Mouse (Mus musculus): Measurements from ENCODE around the gene Etv6. TPM values are rescaled to one million over a fixed set of nuclear protein-coding genes. Genes with fewer than 3 reads are reported as not detected.

The Etv6 gene
- total RNA-seq, 2 experiments from 2014 or later = 9.2 to 12.4 TPM

- no peak for DNase-seq (ENCODE audit: low spot score in 2 of 2)
Measured at GRCm38 (mm10) chr6:134110206-134110605, 74.7 kb downstream of the Etv6 start.

DNA sequence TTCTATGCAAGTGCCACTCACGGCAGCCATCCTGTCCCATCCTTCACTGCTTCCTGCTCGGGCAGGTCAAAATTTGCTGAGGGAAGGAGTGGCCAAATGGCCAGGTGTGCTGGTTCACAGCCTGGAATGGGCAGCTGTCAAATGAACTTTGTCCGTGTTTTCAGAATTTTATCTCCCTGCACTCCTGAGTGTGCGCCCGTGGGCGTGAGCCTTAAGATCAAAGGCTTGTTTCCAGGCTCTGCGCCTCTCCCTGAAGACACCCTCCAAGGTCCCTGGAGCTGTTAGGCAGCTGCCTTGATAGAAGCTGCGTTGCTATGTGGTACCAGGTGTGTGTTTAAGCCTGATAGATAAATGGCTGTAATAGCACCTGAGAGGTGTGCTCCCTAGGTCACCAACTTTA lies 76.1 kb downstream of the Etv6 start:
- DNase-seq (ENCODE audit: low spot score in 2 of 2) = no peak

- DNase-seq (ENCODE audit: low spot score in 2 of 2) = no peak
Measured at GRCm38 (mm10) chr6:134112753-134113152, 77.3 kb downstream of the Etv6 start.

- no peak for DNase-seq (ENCODE audit: low spot score in 2 of 2)
Measured at GRCm38 (mm10) chr6:134113168-134113567, 77.7 kb downstream of the Etv6 start.

- no peak for DNase-seq (ENCODE audit: low spot score in 2 of 2)
Measured at GRCm38 (mm10) chr6:134115219-134115968, 79.9 kb downstream of the Etv6 start.

DNA sequence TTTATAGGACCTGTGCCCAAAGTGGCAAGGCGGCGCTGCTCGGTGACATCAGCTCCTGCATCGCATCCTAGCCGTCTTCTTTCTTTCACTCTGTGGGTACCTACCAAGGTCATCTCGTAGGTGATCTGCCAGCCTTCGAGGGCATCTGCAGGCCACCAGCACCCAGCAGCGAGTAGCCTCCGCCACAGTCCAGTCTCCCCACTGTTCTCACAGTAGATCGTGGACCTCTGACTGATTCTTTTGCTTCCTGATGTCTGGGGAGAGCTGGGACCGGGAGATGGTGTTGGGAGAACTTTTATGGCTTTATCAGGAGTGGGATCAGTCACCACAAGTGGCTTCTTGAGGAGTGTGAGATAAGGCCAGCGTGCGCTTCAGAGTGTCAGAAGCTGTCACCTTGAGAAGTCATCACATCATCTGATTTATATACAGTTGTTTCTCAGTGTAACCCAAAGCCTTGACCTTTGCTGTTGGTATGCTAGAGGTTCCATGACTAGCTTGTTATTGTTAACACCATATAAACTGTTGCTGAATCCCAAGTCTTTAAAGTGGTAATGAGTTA lies 82.0 kb downstream of the Etv6 start:
- no peak for DNase-seq (ENCODE audit: low spot score in 2 of 2)

DNA sequence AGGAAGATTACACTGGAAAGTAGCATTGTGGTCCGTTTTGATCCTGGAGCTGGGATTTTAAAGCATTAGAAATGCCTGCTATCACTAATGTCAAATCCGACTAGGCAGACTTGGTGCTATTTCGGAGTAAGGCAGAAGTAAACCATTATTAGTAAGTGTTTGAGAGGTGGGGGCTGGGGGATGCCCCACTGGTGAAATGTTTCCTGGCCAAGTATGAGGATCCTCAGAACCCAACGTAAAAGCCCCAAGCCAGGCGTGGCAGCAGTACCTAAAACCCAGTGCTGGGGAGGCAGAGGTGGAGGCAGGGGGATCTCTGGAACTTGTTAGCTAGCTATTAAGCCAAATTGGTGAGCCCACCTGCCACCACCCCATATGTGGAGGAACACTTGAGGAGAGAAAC lies 83.0 kb downstream of the Etv6 start:
- no peak for DNase-seq (ENCODE audit: low spot score in 2 of 2)

DNA sequence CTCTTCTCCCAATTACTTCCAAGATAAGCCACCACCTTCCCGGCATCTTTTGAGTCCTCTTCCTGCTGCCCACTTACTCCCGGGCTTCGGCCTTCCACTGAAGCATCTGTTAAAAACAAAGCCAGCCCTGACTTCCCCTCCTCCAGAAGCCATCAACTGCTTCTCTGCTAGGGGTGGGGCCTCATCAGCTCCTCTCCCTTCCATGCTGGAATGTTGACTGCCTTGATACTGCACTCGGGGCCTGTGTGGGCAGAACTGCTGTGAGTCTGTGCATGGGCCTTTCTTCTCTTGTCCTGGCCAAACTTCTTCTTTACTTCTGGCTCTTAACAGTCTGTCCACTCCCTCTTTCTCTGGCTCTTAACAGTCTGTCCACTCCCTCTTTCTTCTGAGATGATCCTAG lies 83.6 kb downstream of the Etv6 start:
- DNase-seq (ENCODE audit: low spot score in 2 of 2) = no peak

DNA sequence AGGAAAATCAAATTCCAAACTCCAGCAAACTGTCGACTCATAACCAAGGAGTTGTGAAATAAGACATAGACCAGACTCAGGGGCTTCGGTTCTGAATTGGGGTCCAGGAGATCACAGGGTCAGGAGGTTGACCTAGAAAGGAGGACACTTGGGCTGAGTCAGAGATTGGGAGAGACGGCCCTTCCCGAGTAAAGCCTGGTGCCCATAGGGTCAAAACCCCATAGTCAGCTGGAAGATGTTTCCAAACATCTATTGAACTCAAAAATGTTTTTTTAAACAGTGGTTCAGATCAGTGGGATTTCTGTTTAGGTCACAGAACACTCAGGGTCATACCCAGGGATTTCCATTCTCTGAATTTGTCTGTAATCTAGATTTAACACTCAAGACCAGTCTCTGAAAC lies 84.7 kb downstream of the Etv6 start:
- no peak for DNase-seq (ENCODE audit: low spot score in 2 of 2)

- no peak for DNase-seq (ENCODE audit: low spot score in 2 of 2)
Measured at GRCm38 (mm10) chr6:134120712-134121111, 85.2 kb downstream of the Etv6 start.

DNA sequence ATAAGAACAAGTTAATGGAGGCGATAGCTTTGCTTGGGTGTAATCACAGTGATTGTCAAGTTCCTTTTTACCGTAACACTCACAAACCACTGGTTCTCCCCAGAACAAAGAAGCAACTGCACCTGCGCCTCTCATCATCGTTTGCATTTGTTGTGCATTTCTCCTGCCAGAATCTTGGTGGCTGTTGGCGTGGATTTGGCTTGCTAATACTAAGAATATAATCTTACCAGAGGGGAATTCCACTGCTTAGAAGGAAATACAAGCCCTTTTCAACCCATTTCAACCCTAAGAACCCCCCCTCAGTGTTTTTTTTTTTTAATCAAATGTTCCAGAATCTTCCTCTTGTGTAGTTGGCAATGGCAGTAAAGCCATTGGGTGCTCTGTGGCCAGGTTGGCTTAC lies 87.4 kb downstream of the Etv6 start:
- DNase-seq (ENCODE audit: low spot score in 2 of 2) = no peak

GRCm38 (mm10) chr6:134123474-134123873 lies 88.0 kb downstream of the Etv6 start:
- no peak for DNase-seq (ENCODE audit: low spot score in 2 of 2)

- no peak for DNase-seq (ENCODE audit: low spot score in 2 of 2)
Measured at GRCm38 (mm10) chr6:134124256-134124655, 88.8 kb downstream of the Etv6 start.

DNA sequence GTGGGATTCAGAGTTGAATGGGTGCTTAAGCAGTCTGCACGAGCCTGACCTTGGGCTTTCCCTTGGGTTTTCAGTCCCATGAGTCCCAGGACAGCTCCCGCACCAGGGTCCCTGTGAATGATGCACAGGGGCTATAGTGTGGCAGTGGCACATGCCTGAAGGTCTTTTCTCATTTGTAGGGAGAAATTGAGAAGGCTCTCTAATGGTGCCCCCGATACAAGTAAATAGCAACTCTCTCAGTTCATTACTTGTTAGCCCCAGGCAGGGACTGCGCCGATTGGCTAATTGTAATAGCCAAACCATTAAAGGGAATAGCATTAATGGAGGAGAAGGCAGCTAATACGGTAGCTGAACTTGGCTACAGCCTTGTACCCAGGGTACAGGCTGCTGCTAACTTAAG lies 92.5 kb downstream of the Etv6 start:
- DNase-seq (ENCODE audit: low spot score in 2 of 2) = no peak

- no peak for DNase-seq (ENCODE audit: low spot score in 2 of 2)
Measured at GRCm38 (mm10) chr6:134128594-134128993, 93.1 kb downstream of the Etv6 start.

DNA sequence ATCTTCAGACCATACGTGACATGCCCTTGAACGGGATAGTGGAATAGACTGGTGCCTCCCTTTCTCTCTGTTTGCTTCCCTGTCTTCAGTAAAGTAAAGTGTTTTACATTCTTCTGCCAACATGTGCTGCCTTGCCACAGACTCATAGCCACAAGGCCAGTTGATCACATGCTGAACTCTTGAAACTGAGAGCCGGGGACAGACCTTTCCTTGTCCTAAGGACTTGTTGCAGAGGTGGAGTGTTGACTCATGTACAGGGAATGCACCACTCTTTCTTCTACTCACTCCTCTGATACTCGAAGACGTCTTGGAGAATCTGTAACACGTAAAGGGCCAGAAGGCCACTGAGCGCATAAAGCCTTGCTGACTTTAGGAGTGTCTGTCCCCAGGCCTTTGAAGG lies 94.3 kb downstream of the Etv6 start:
- DNase-seq (ENCODE audit: low spot score in 2 of 2) = no peak

GRCm38 (mm10) chr6:134130816-134131215 lies 95.3 kb downstream of the Etv6 start:
- no peak for DNase-seq (ENCODE audit: low spot score in 2 of 2)

DNA sequence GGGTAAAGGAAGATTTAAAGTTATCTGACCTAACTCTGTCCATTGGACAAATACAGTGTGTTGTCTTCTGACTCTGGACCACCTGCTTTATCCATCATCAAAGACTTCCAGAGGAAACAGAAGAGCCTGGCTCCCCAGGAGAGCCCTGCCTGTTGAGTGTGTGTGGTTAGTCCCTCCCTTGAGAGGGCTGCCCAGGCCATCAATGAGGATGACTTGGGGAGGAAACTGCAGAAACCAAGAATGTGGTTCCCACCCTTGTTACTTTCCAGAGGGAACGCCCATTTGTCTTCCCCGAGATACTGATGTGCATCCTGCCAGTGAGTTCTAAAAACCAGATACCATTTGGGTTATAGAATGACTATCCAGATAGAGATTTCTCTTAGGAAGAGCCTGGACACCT lies 96.1 kb downstream of the Etv6 start:
- no peak for DNase-seq (ENCODE audit: low spot score in 2 of 2)

GRCm38 (mm10) chr6:134133756-134134155 lies 98.3 kb downstream of the Etv6 start:
- no peak for DNase-seq (ENCODE audit: low spot score in 2 of 2)

- DNase-seq (ENCODE audit: low spot score in 2 of 2) = no peak
Measured at GRCm38 (mm10) chr6:134134821-134135323, 99.4 kb downstream of the Etv6 start.

- no peak for DNase-seq (ENCODE audit: low spot score in 2 of 2)
Measured at GRCm38 (mm10) chr6:134136315-134136714, 100.8 kb downstream of the Etv6 start.

GRCm38 (mm10) chr6:134139359-134139758 lies 103.9 kb downstream of the Etv6 start:
- no peak for DNase-seq (ENCODE audit: low spot score in 2 of 2)
